Mouse (Mus musculus) liver, adult 2 months (tissue): ENCODE data around the gene Epn1. TPM values are rescaled to one million over a fixed set of nuclear protein-coding genes. Genes with fewer than 3 reads are reported as not detected.
A peak's percentile ranks its signal among the peaks of the same experiment; 100 is the strongest.
"Not testable (repeated sequence)": the region's sequence is repeated elsewhere in the genome, so short reads cannot be mapped to it uniquely, and the experiment has no call there.

ENCODE experiments used
- DNase-seq: peaks from one replicate; pipeline ENCODE4 v3.0.0-alpha.2; 2011; ENCODE audit warnings: low read depth, low spot score; ENCODE audit errors: extremely low read depth
- H3K27ac ChIP-seq: fragments of 200-500 bp; replicated peaks from 2 replicates; pipeline ENCODE4 v1.5.1; 2012; ENCODE audit warnings: low read depth, mild to moderate bottlenecking, control low read depth, inconsistent platforms, low read length; ENCODE audit not compliant: insufficient read depth
- H3K27me3 ChIP-seq: fragments of 200-500 bp; 2 replicates; pipeline ENCODE4 v1.6.1; 2012; ENCODE audit warnings: mild to moderate bottlenecking, moderate library complexity, low read length, inconsistent platforms; ENCODE audit not compliant: control insufficient read depth, insufficient read depth
- H3K36me3 ChIP-seq: fragments of 200-500 bp; 2 replicates; pipeline ENCODE4 v1.6.1; 2012; ENCODE audit warnings: low read length, inconsistent platforms; ENCODE audit not compliant: control insufficient read depth, insufficient read depth
- H3K4me1 ChIP-seq: fragments of 200-500 bp; 2 replicates; pipeline ENCODE4 v1.6.1; 2011; ENCODE audit warnings: low read length; ENCODE audit not compliant: control insufficient read depth, insufficient read depth
- H3K4me3 ChIP-seq: fragments of 200-500 bp; 2 replicates; pipeline ENCODE4 v1.5.1; 2011; ENCODE audit warnings: low read depth, mild to moderate bottlenecking, control low read depth, low read length, moderate library complexity; ENCODE audit not compliant: insufficient read depth
- H3K79me2 ChIP-seq: fragments of 200-500 bp; 2 replicates; pipeline ENCODE4 v1.6.1; 2012; ENCODE audit warnings: inconsistent platforms, mild to moderate bottlenecking, low read length, moderate library complexity; ENCODE audit not compliant: control insufficient read depth, insufficient read depth
- H3K9ac ChIP-seq: fragments of 200-500 bp; 2 replicates; pipeline ENCODE4 v1.6.1; 2012; ENCODE audit warnings: low read depth, mild to moderate bottlenecking, control low read depth, inconsistent platforms, low read length
- CTCF ChIP-seq: fragments of 200-500 bp; IDR thresholded peaks from 2 replicates; pipeline ENCODE4 v1.5.1; 2011; ENCODE audit warnings: low read depth, low read length, control low read depth
- POLR2A ChIP-seq: fragments of 200-500 bp; IDR thresholded peaks from 2 replicates; pipeline ENCODE4 v1.6.1; 2011; ENCODE audit warnings: low read length, control low read depth; ENCODE audit not compliant: insufficient read depth; ENCODE audit errors: extremely low read depth
- WGBS: fragments of 180-500 bp; shearing (Covaris S2); methylation state at CpG from one replicate; pipeline ENCODE4 v1.1.7; 2018; 5-methylcytosine and 5-hydroxymethylcytosine counted together
- polyA plus RNA-seq: library from polyadenylated mRNA; depleted of rRNA; stranded (reverse); fragments of >200 nt; gene quantifications from 2 replicates; pipeline ENCODE4 v1.2.3, GENCODE M21; 2012
- total RNA-seq: library from RNA; depleted of rRNA; stranded (reverse); fragments of >200 nt; gene quantifications from 2 replicates; pipeline ENCODE4 v1.2.3, GENCODE M21; 2014

Epn1 gene
- total and polyA plus RNA-seq, 2 experiments = 54.2 to 203 TPM

DNA sequence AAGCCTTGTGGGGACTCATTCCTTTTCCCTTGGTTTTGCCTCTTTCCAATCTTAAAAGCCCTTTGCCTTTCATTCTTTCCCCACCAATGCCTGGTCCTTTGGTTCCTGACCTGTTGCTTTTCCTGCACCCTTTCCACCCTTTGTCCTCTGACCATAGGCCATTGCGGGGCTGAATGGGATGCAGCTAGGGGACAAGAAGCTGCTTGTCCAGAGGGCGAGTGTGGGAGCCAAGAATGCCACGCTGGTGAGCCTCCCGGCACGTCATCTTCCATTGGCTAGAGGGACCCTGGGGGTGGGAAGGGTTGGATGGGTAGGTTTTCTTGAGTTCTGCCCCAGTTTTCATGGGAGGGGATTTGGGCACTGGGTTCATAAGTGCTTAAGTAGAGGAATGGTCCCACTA lies 5.1 kb upstream of the Epn1 start:
- Histone ChIP-seq H3K4me1 (no peaks in the 10 kb centered on the region), H3K27ac (no peak overlapping the region), H3K9ac (no peak overlapping the region), H3K79me2 (peaks cover 19% of the 10 kb centered on the region), H3K36me3 (peaks cover 74% of the 10 kb centered on the region), H3K27me3 (no peaks in the 10 kb centered on the region), H3K4me3 (no peak overlapping the region)
- WGBS = 89% methylated on average over 5 of the region's 5 CpGs
- TF ChIP-seq POLR2A (no peak), CTCF (no peak)
- no peak for DNase-seq

DNA sequence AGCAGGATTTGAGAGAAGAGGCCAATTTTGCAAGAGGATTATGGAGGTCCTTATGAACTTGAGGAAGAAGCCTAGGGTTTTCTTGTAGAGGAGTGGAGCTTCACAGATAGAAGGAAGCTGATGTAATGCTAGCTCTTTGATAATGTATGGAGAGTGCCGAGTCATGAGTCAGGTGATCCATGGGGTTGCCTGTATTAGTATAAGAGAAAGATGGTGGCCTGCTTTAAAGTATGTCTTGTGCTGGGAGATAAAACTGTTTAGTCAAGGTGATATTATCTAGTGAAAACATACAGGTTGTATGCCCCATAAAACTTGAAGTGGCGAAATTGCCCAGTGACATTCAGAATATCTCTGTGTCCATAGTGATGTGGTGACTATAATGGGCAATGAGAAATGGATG lies 3.1 kb upstream of the Epn1 start:
- 89% methylated on average over 2 of the region's 2 CpGs for WGBS
- Histone ChIP-seq H3K36me3 (peaks cover 55% of the 10 kb centered on the region), H3K4me1 (peaks cover 9% of the 10 kb centered on the region), H3K27ac (no peak overlapping the region), H3K9ac (no peak overlapping the region), H3K79me2 (peaks cover 16% of the 10 kb centered on the region), H3K4me3 (no peak overlapping the region), H3K27me3 (no peaks in the 10 kb centered on the region)
- TF ChIP-seq POLR2A (no peak), CTCF (no peak)
- no peak for DNase-seq

DNA sequence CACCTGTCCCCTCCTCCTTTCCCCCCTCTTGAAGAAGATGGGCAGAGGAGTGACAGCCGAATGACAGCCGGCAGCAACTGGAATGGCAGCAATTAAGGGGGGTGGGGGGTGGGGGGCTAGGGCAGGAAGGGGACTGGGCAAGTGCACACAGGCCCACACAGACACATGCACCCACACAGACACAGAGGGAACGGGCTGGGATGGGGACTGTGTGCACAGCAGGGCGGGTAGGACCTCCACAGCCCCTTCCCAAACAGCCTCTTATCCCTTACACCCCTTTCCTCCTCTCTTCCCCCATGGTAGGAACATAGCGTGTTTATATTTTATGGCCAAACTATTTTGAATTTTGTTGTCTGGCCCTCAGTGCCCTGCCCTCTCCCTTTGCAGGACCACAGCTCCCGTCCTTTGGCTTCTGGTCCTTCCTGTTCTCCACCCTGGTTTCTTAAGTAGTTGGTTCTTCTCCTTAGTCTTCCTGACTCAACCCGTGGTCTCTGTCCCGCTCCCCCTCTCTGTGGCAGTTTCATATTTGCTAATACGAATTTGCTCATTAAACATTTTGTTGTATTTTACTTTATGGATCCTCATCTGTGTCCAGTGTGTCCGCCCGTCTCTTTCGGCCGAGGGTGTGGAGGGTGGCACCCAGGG lies 548 bp upstream of the Epn1 start:
- H3K27me3 ChIP-seq, DNase-seq: not testable (repeated sequence)
- peak overlapping the region; percentile 97 for H3K4me3 ChIP-seq
- WGBS = 48% methylated on average over 9 of the region's 13 CpGs
- H3K27ac ChIP-seq = peak overlapping the region; percentile 65; the same call in 1 of the 2 replicates
- H3K4me1 ChIP-seq = peaks cover 19% of the 10 kb centered on the region
- H3K9ac ChIP-seq = peak overlapping the region; percentile 61
- peaks cover 23% of the 10 kb centered on the region for H3K79me2 ChIP-seq
- peaks cover 35% of the 10 kb centered on the region for H3K36me3 ChIP-seq

DNA sequence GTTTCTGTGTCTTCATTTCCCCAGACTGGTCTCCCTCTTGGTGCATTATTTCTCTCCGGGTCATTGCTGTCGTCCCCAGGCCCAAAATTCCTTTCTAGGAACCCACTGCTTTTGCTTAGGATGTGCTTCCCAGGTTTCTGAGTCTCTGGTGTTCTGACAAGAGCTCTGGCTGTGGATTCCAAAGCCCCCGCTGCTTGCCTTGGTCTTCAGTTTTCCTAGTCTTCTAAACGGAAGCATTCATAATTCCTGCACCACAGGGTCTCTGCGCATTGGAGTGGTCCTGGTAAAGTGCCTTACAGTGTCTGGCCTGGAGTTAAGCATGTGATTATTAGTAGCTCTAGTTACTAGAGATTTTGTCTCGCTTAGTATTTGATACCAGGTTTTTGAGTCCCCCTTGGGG lies 780 bp downstream of the Epn1 start:
- Histone ChIP-seq H3K36me3 (peaks cover 36% of the 10 kb centered on the region), H3K9ac (peak overlapping the region; percentile 99), H3K4me3 (peak overlapping the region; percentile 97), H3K27ac (peak overlapping the region; percentile 93), H3K79me2 (peaks cover 27% of the 10 kb centered on the region), H3K27me3 (no peaks in the 10 kb centered on the region), H3K4me1 (peaks cover 21% of the 10 kb centered on the region)
- no peak for DNase-seq
- TF ChIP-seq CTCF = no peak
- TF ChIP-seq POLR2A = no peak
- WGBS = 5% methylated on average over 6 of the region's 6 CpGs

DNA sequence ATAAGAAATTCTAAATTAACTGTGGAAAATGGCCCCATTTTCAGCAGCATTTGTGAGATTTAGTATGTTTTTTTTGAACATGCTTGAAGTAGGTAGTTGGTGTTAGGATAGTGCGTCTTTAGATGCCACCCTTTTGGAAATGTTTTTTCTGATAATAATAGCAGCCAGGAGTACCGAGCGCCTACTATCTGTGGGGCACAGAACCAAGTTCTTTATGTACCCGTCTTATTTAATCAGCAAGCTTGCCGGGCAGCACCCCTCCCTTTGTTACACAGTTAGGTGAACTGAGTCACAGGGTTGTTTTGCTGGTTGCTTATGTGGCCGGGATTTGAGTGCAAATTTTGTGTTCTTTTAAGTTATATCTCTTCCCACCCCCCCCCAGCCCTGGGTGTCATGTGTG lies 1.2 kb downstream of the Epn1 start:
- peak overlapping the region; percentile 97 for H3K4me3 ChIP-seq
- no peak overlapping the region; the same call in 1 of the 2 replicates for H3K27ac ChIP-seq
- peaks cover 32% of the 10 kb centered on the region for H3K36me3 ChIP-seq
- peak overlapping the region; percentile 10; the same call in 1 of the 2 replicates for H3K9ac ChIP-seq
- TF ChIP-seq POLR2A (no peak), CTCF (no peak)
- WGBS = 9% methylated on average over 6 of the region's 6 CpGs
- peaks cover 22% of the 10 kb centered on the region for H3K4me1 ChIP-seq
- no peaks in the 10 kb centered on the region for H3K27me3 ChIP-seq
- DNase-seq = peak; percentile 45
- peaks cover 30% of the 10 kb centered on the region for H3K79me2 ChIP-seq

DNA sequence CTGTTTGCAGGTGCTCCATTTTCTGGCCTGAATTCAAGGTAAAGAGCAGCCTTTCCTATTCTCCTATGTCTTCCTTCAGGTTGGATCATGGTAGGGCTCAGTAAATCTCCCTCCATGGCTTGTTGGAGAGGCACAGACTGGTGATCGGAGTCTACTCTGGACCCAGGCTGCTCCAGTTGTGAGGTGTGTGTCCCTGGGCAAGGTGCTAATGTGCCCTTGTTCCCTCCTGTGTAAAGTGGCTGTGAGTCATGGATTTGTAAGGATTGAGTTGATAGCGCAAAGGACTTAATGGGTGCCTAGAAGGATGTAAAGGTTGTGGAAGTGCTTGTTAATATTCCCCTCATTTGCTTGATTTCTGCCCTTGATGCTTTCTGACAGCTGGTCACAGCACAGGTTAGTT lies 1.9 kb downstream of the Epn1 start:
- peaks cover 26% of the 10 kb centered on the region for H3K36me3 ChIP-seq
- H3K4me1 ChIP-seq = peaks cover 26% of the 10 kb centered on the region
- no peak overlapping the region for H3K9ac ChIP-seq
- no peak overlapping the region for H3K4me3 ChIP-seq
- H3K79me2 ChIP-seq = peaks cover 33% of the 10 kb centered on the region
- no peak overlapping the region for H3K27ac ChIP-seq
- no peak for DNase-seq
- WGBS = 74% methylated on average over 2 of the region's 2 CpGs
- TF ChIP-seq POLR2A = no peak
- no peak for TF ChIP-seq CTCF
- H3K27me3 ChIP-seq = no peaks in the 10 kb centered on the region
